Mouse (Mus musculus) heart, embryonic 12.5 days (tissue): ENCODE results near the gene Slc30a2. TPM values are rescaled to one million over a fixed set of nuclear protein-coding genes. Genes with fewer than 3 reads are reported as not detected.
"Not testable (repeated sequence)": the region's sequence is repeated elsewhere in the genome, so short reads cannot be mapped to it uniquely, and the experiment has no call there.

Experiments
- ATAC-seq: fragments of 200-750 bp; cut with Nextera tagmentation; 2 replicates; pipeline ENCODE4 v1.8.0; 2017; ENCODE audit warnings: moderate TSS enrichment, moderate library complexity; ENCODE audit not compliant: insufficient number of reproducible peaks, low FRiP score
- H3K27ac ChIP-seq: fragments of 300-500 bp; sonication (generic); 2 replicates; pipeline ENCODE4 v1.5.1; 2016; ENCODE audit warnings: mild to moderate bottlenecking, moderate library complexity; ENCODE audit not compliant: poor library complexity, severe bottlenecking
- H3K27me3 ChIP-seq: fragments of 300-500 bp; sonication (generic); replicated peaks from 2 replicates; pipeline ENCODE4 v1.6.1; 2016; ENCODE audit warnings: mild to moderate bottlenecking, moderate library complexity
- H3K36me3 ChIP-seq: fragments of 300-500 bp; sonication (generic); 2 replicates; pipeline ENCODE4 v1.6.1; 2016; ENCODE audit warnings: mild to moderate bottlenecking, moderate library complexity
- H3K4me1 ChIP-seq: fragments of 300-500 bp; sonication (generic); replicated peaks from 2 replicates; pipeline ENCODE4 v1.6.1; 2016; ENCODE audit warnings: mild to moderate bottlenecking
- H3K4me2 ChIP-seq: fragments of 300-500 bp; sonication (generic); 2 replicates; pipeline ENCODE4 v1.6.1; 2016; ENCODE audit warnings: mild to moderate bottlenecking, moderate library complexity
- H3K4me3 ChIP-seq: fragments of 300-500 bp; sonication (generic); 2 replicates; pipeline ENCODE4 v1.5.1; 2016; ENCODE audit warnings: mild to moderate bottlenecking
- H3K9ac ChIP-seq: fragments of 300-500 bp; sonication (generic); 2 replicates; pipeline ENCODE4 v1.6.1; 2016; ENCODE audit warnings: mild to moderate bottlenecking, moderate library complexity
- H3K9me3 ChIP-seq: fragments of 300-500 bp; sonication (generic); replicated peaks from 2 replicates; pipeline ENCODE4 v1.6.1; 2016; ENCODE audit warnings: mild to moderate bottlenecking, moderate library complexity
- WGBS: fragments of 180-500 bp; shearing (Covaris S2); methylation state at CpG from one replicate; pipeline ENCODE4 v1.1.7; 2016; 5-methylcytosine and 5-hydroxymethylcytosine counted together
- polyA plus RNA-seq: library from polyadenylated mRNA; unstranded; fragments of >200 nt; fragmentation: Nextera tagmentation; extraction: Ambion mirVana; gene quantifications from 2 replicates; pipeline ENCODE4 v1.2.1, GENCODE M21; 2016

Gene Slc30a2
- polyA plus RNA-seq, 1 experiment from 2014 or later: 0.42 TPM

GRCm38 (mm10) chr4:134319674-134320073 is 23.3 kb upstream of the Slc30a2 start:
- Histone ChIP-seq H3K4me3 (0 out of 2 replicates have a peak overlapping the region, but pooled peaks have one; percentile 10), H3K9ac (peak overlapping the region; percentile 32; the same call in 1 of the 2 replicates), H3K27ac (peak overlapping the region; percentile 29; the same call in 1 of the 2 replicates), H3K4me2 (peak overlapping the region; percentile 34), H3K4me1 (peaks cover 39% of the 10 kb centered on the region), H3K9me3 (no peaks in the 10 kb centered on the region), H3K27me3 (no peaks in the 10 kb centered on the region), H3K36me3 (peaks cover 64% of the 10 kb centered on the region)
- 53% methylated on average over 5 of the region's 5 CpGs for WGBS
- ATAC-seq: no peak

- Histone ChIP-seq H3K27ac (no peak overlapping the region), H3K27me3 (no peaks in the 10 kb centered on the region), H3K4me1 (peaks cover 37% of the 10 kb centered on the region), H3K9me3 (no peaks in the 10 kb centered on the region), H3K4me2 (no peak overlapping the region), H3K9ac (no peak overlapping the region), H3K4me3 (no peak overlapping the region), H3K36me3 (peaks cover 81% of the 10 kb centered on the region)
- 64% methylated on average over 3 of the region's 3 CpGs for WGBS
- ATAC-seq: no peak
Observed at GRCm38 (mm10) chr4:134321524-134321923, 21.5 kb upstream of the Slc30a2 start.

GRCm38 (mm10) chr4:134324655-134325054 is 18.3 kb upstream of the Slc30a2 start:
- Histone ChIP-seq H3K4me3 (no peak overlapping the region), H3K9ac (no peak overlapping the region), H3K27ac (no peak overlapping the region), H3K36me3 (peaks cover 84% of the 10 kb centered on the region), H3K27me3 (no peaks in the 10 kb centered on the region), H3K9me3 (no peaks in the 10 kb centered on the region), H3K4me2 (no peak overlapping the region), H3K4me1 (peaks cover 25% of the 10 kb centered on the region)
- ATAC-seq: no peak
- 50% methylated on average over 5 of the region's 5 CpGs for WGBS

GRCm38 (mm10) chr4:134326859-134327530 is 16.0 kb upstream of the Slc30a2 start:
- H3K9me3 ChIP-seq: no peaks in the 10 kb centered on the region
- WGBS: 53% methylated on average over 5 of the region's 5 CpGs
- no peaks in the 10 kb centered on the region for H3K27me3 ChIP-seq
- peaks cover 67% of the 10 kb centered on the region for H3K36me3 ChIP-seq
- peaks cover 21% of the 10 kb centered on the region for H3K4me1 ChIP-seq
- no peak overlapping the region for H3K9ac ChIP-seq
- no peak overlapping the region for H3K27ac ChIP-seq
- H3K4me3 ChIP-seq: no peak overlapping the region
- no peak for ATAC-seq
- H3K4me2 ChIP-seq: no peak overlapping the region

- Histone ChIP-seq H3K27me3 (no peaks in the 10 kb centered on the region), H3K27ac (no peak overlapping the region), H3K4me3 (no peak overlapping the region), H3K9ac (no peak overlapping the region), H3K36me3 (peaks cover 55% of the 10 kb centered on the region), H3K9me3 (no peaks in the 10 kb centered on the region), H3K4me1 (peaks cover 21% of the 10 kb centered on the region), H3K4me2 (no peak overlapping the region)
- WGBS: 50% methylated on average over 8 of the region's 8 CpGs
- ATAC-seq: no peak
Observed at GRCm38 (mm10) chr4:134328151-134328550, 14.8 kb upstream of the Slc30a2 start.

GRCm38 (mm10) chr4:134328832-134329231 is 14.1 kb upstream of the Slc30a2 start:
- H3K4me2 ChIP-seq: no peak overlapping the region
- no peak overlapping the region for H3K9ac ChIP-seq
- ATAC-seq: no peak
- no peak overlapping the region for H3K4me3 ChIP-seq
- WGBS: 75% methylated on average over 8 of the region's 8 CpGs
- no peaks in the 10 kb centered on the region for H3K9me3 ChIP-seq
- no peaks in the 10 kb centered on the region for H3K27me3 ChIP-seq
- no peak overlapping the region for H3K27ac ChIP-seq
- peaks cover 53% of the 10 kb centered on the region for H3K36me3 ChIP-seq
- H3K4me1 ChIP-seq: peaks cover 21% of the 10 kb centered on the region

- no peak overlapping the region for H3K27ac ChIP-seq
- H3K9ac ChIP-seq: no peak overlapping the region
Observed at GRCm38 (mm10) chr4:134330281-134330680, 12.7 kb upstream of the Slc30a2 start.

GRCm38 (mm10) chr4:134341231-134341630 is 1.8 kb upstream of the Slc30a2 start:
- H3K9ac ChIP-seq, H3K4me3 ChIP-seq, ATAC-seq, H3K36me3 ChIP-seq, H3K4me2 ChIP-seq, H3K27ac ChIP-seq: not testable (repeated sequence)
- peaks cover 53% of the 10 kb centered on the region for H3K27me3 ChIP-seq
- peaks cover 12% of the 10 kb centered on the region; the same call in 1 of the 2 replicates for H3K9me3 ChIP-seq
- peaks cover 12% of the 10 kb centered on the region for H3K4me1 ChIP-seq
- 68% methylated on average over 6 of the region's 6 CpGs for WGBS

More at GRCm38 (mm10) chr4:134330281-134330680, 12.7 kb upstream of the Slc30a2 start:
- 53% methylated on average over 5 of the region's 5 CpGs for WGBS
- Histone ChIP-seq H3K36me3 (peaks cover 40% of the 10 kb centered on the region), H3K9me3 (no peaks in the 10 kb centered on the region), H3K4me2 (no peak overlapping the region), H3K4me1 (peaks cover 21% of the 10 kb centered on the region), H3K4me3 (no peak overlapping the region), H3K27me3 (no peaks in the 10 kb centered on the region)
- ATAC-seq: no peak

GRCm38 (mm10) chr4:134342213-134342779 is 685 bp upstream of the Slc30a2 start:
- no peak overlapping the region for H3K27ac ChIP-seq
- H3K4me2 ChIP-seq: no peak overlapping the region
- H3K36me3 ChIP-seq: no peaks in the 10 kb centered on the region
- peaks cover 12% of the 10 kb centered on the region for H3K4me1 ChIP-seq
- H3K4me3 ChIP-seq: no peak overlapping the region
- H3K9ac ChIP-seq: no peak overlapping the region
- WGBS: 23% methylated on average over 10 of the region's 11 CpGs
- H3K9me3 ChIP-seq: peaks cover 12% of the 10 kb centered on the region; the same call in 1 of the 2 replicates
- H3K27me3 ChIP-seq: peaks cover 62% of the 10 kb centered on the region
- ATAC-seq: no peak

GRCm38 (mm10) chr4:134344620-134345019 is 1.6 kb downstream of the Slc30a2 start:
- no peak overlapping the region for H3K9ac ChIP-seq
- H3K4me1 ChIP-seq: peaks cover 21% of the 10 kb centered on the region
- H3K27ac ChIP-seq: no peak overlapping the region
- no peaks in the 10 kb centered on the region for H3K36me3 ChIP-seq
- 54% methylated on average over 3 of the region's 3 CpGs for WGBS
- no peak overlapping the region for H3K4me2 ChIP-seq
- no peaks in the 10 kb centered on the region for H3K9me3 ChIP-seq
- H3K4me3 ChIP-seq: no peak overlapping the region
- ATAC-seq: no peak
- H3K27me3 ChIP-seq: peaks cover 62% of the 10 kb centered on the region

- Histone ChIP-seq H3K27me3 (peaks cover 54% of the 10 kb centered on the region), H3K36me3 (no peaks in the 10 kb centered on the region), H3K4me1 (peaks cover 21% of the 10 kb centered on the region), H3K4me3 (no peak overlapping the region), H3K27ac (no peak overlapping the region), H3K9ac (no peak overlapping the region), H3K9me3 (no peaks in the 10 kb centered on the region), H3K4me2 (no peak overlapping the region)
- WGBS: 86% methylated on average over 15 of the region's 15 CpGs
- no peak for ATAC-seq
Observed at GRCm38 (mm10) chr4:134345802-134346201, 2.8 kb downstream of the Slc30a2 start.
